11 mouse cellular contexts compared by ENCODE assay signal in the genomic region with DNA sequence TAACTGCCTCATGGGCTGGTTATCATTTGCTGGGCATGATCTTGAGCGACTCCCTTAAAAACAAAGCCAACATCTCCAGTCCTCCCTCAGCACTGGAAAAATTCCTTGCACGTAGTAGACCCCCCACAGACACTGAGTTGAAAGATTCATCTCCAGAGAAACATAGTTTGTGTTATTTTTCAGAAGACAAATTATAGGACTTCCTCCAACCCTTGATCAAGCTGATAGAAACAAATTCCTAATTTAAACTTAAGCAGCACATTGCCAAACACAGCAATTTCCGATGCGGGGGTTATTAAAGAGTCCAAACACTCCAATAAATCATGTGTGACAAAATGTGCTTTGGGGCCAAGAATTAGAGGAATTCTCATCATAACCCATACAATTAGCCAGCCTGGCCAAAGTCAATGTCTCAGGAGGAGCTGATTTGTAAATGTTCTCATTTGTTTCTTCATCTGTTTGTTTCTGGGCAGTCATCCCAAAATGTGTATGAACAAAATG.
A peak's percentile ranks its signal among the peaks of the same experiment; 100 is the strongest.
DNase-seq lines count a peak whose midpoint lies in the region; ATAC-seq and TF ChIP-seq lines count a peak whose summit lies in the region.
"Had no signal": no experiment of that assay in that cellular context is flagged by ENCODE, and none has a peak within 500 bp of the region (broad histone marks: within the 10 kb centered on the region; RNA-seq: fewer than 3 reads in every experiment).

No protein-coding gene starts in this region.

- peak; percentile 13 for DNase-seq in adrenal gland, adult 2 months
- DNase-seq in adrenal gland, postnatal 25 days, result no peak
- peak; percentile 69 for DNase-seq in kidney, adult 2 months
- DNase-seq in kidney, adult 18-20 months, result no peak
- DNase-seq in lung, postnatal 25 days (ENCODE audit: low spot score), result peak; percentile 36
- DNase-seq: cerebellum, adult 9-10 months; heart, postnatal 36 days had no signal

- no peak overlapping the region for H3K27ac ChIP-seq in kidney, adult 2 months (ENCODE audit: insufficient read depth, low read depth, low read length)
- no peak overlapping the region for H3K27ac ChIP-seq in kidney, embryonic 14.5 days (ENCODE audit: low read depth, low read length)
- no peak overlapping the region for H3K27ac ChIP-seq in forebrain, embryonic 16.5 days (ENCODE audit: low read length)
- H3K27ac ChIP-seq: forebrain, embryonic 13.5 days had no signal

- no peaks in the 10 kb centered on the region for H3K4me1 ChIP-seq in kidney, adult 2 months (ENCODE audit: control insufficient read depth, insufficient read depth, low read length)
- no peaks in the 10 kb centered on the region for H3K4me1 ChIP-seq in kidney, embryonic 14.5 days (ENCODE audit: control insufficient read depth, insufficient read depth, low read length)
- no peaks in the 10 kb centered on the region for H3K4me1 ChIP-seq in forebrain, embryonic 16.5 days (replicated peaks; ENCODE audit: control insufficient read depth, insufficient read depth, low read length)

- H3K9me3 ChIP-seq in kidney, embryonic 14.5 days (ENCODE audit: control insufficient read depth, low read length), result no peaks in the 10 kb centered on the region
- no peaks in the 10 kb centered on the region for H3K9me3 ChIP-seq in forebrain, embryonic 16.5 days (ENCODE audit: control insufficient read depth, low read length)
- H3K9me3 ChIP-seq: forebrain, embryonic 13.5 days had no signal

- 41% methylated on average over 4 of the region's 4 CpGs for WGBS in kidney, adult 2 months
- 42% methylated on average over 4 of the region's 4 CpGs for WGBS in kidney, embryonic 14.5 days
- 77% methylated on average over 4 of the region's 4 CpGs for WGBS in forebrain, embryonic 16.5 days

- TF ChIP-seq CTCF in kidney, adult 2 months (conservative IDR thresholded peaks at IDR 0.05; ENCODE audit: insufficient read depth, insufficient read length, low read depth, low read length), result no peak

- no peak overlapping the region for H3K4me3 ChIP-seq in kidney, adult 2 months (ENCODE audit: insufficient read depth, low read depth, low read length)
- no peak overlapping the region for H3K4me3 ChIP-seq in kidney, embryonic 14.5 days (ENCODE audit: low read length)
- H3K4me3 ChIP-seq in forebrain, embryonic 16.5 days (replicated peaks; ENCODE audit: low read length), result no peak overlapping the region
- H3K4me3 ChIP-seq: forebrain, embryonic 13.5 days had no signal

- peak; percentile 52; the same call in 1 of the 2 replicates for ATAC-seq in kidney, embryonic 14.5 days (ENCODE audit: low FRiP score, low TSS enrichment)
- ATAC-seq in inflammation-experienced regulatory T-cells, adult 6 months, result no peak
- ATAC-seq in forebrain, embryonic 16.5 days, result no peak
- ATAC-seq: forebrain, embryonic 13.5 days had no signal

- no peaks in the 10 kb centered on the region for H3K36me3 ChIP-seq in kidney, adult 2 months (ENCODE audit: control insufficient read depth, insufficient read depth, low read length)
- H3K36me3 ChIP-seq in kidney, embryonic 14.5 days (ENCODE audit: control insufficient read depth, insufficient read depth, low read length), result no peaks in the 10 kb centered on the region
- H3K36me3 ChIP-seq in forebrain, embryonic 16.5 days (ENCODE audit: control insufficient read depth, insufficient read depth), result no peaks in the 10 kb centered on the region

- H3K27me3 ChIP-seq in kidney, adult 2 months (replicated peaks; ENCODE audit: control insufficient read depth, insufficient read depth, low read length), result no peaks in the 10 kb centered on the region
- no peaks in the 10 kb centered on the region for H3K27me3 ChIP-seq in kidney, embryonic 14.5 days (ENCODE audit: control insufficient read depth, insufficient read depth, low read length)
- no peaks in the 10 kb centered on the region for H3K27me3 ChIP-seq in forebrain, embryonic 16.5 days (replicated peaks; ENCODE audit: control insufficient read depth, insufficient read depth, low read length)
- H3K27me3 ChIP-seq: forebrain, embryonic 13.5 days had no signal

- H3K4me2 ChIP-seq in kidney, embryonic 14.5 days (replicated peaks; ENCODE audit: low read depth, low read length), result no peak overlapping the region
- no peak overlapping the region for H3K4me2 ChIP-seq in forebrain, embryonic 16.5 days (ENCODE audit: low read length)
- H3K4me2 ChIP-seq: forebrain, embryonic 13.5 days had no signal

- no peak for TF ChIP-seq POLR2A in kidney, adult 2 months (IDR thresholded peaks at IDR 0.05; ENCODE audit: low read depth, low read length)

- no peak overlapping the region for H3K9ac ChIP-seq in kidney, embryonic 14.5 days (ENCODE audit: low read depth, low read length)
- H3K9ac ChIP-seq in forebrain, embryonic 16.5 days (replicated peaks; ENCODE audit: low read depth, low read length), result no peak overlapping the region
- H3K9ac ChIP-seq: forebrain, embryonic 13.5 days had no signal

Comparison
In these comparisons a context has a peak if more than half of its experiments do, and no peak if none do; other contexts are left out.
1. DNase-seq: peak in adrenal gland, adult 2 months (single experiment), kidney, adult 2 months (single experiment) and lung, postnatal 25 days (single experiment); none in adrenal gland, postnatal 25 days (single experiment) and kidney, adult 18-20 months (single experiment).